Mouse (Mus musculus) small intestine, adult 2 months (tissue): Measurements from ENCODE around the gene Pitpnc1. TPM values are rescaled to one million over a fixed set of nuclear protein-coding genes. Genes with fewer than 3 reads are reported as not detected.

Experiments
- H3K27ac ChIP-seq: fragments of 200-500 bp; 2 replicates; pipeline ENCODE4 v1.5.1; 2012; ENCODE audit warnings: low read depth, low read length, control low read depth, inconsistent platforms; ENCODE audit not compliant: insufficient read depth
- H3K27me3 ChIP-seq: fragments of 200-500 bp; 2 replicates; pipeline ENCODE4 v1.6.1; 2012; ENCODE audit warnings: mild to moderate bottlenecking, moderate library complexity, low read length, inconsistent platforms; ENCODE audit not compliant: control insufficient read depth, insufficient read depth
- H3K36me3 ChIP-seq: fragments of 200-500 bp; 2 replicates; pipeline ENCODE4 v1.6.1; 2012; ENCODE audit warnings: mild to moderate bottlenecking, low read length, control low read depth, inconsistent platforms; ENCODE audit not compliant: control insufficient read depth, insufficient read depth
- H3K4me1 ChIP-seq: fragments of 200-500 bp; 2 replicates; pipeline ENCODE4 v1.6.1; 2012; ENCODE audit warnings: low read length, inconsistent platforms, mixed read lengths; ENCODE audit not compliant: control insufficient read depth, insufficient read depth, insufficient read length
- H3K4me3 ChIP-seq: fragments of 200-500 bp; 2 replicates; pipeline ENCODE4 v1.5.1; 2012; ENCODE audit warnings: low read depth, mild to moderate bottlenecking, control low read depth, inconsistent platforms, low read length, moderate library complexity
- CTCF ChIP-seq: fragments of 200-500 bp; IDR thresholded peaks from 2 replicates; pipeline ENCODE4 v1.5.1; 2012; ENCODE audit warnings: low read depth, mild to moderate bottlenecking, control low read depth, inconsistent platforms, low read length, moderate library complexity, mixed read lengths; ENCODE audit not compliant: insufficient replicate concordance, insufficient read length; ENCODE audit errors: extremely low read depth
- POLR2A ChIP-seq: fragments of 200-500 bp; IDR thresholded peaks from 2 replicates; pipeline ENCODE4 v1.6.1; 2012; ENCODE audit warnings: low read depth, mild to moderate bottlenecking, control low read depth, inconsistent platforms, low read length, moderate library complexity
- WGBS: fragments of 180-500 bp; shearing (Covaris S2); methylation state at CpG from one replicate; pipeline ENCODE4 v1.1.7; 2018; 5-methylcytosine and 5-hydroxymethylcytosine counted together
- polyA plus RNA-seq: library from polyadenylated mRNA; depleted of rRNA; stranded (reverse); fragments of >200 nt; gene quantifications from 2 replicates; pipeline ENCODE4 v1.2.3, GENCODE M21; 2012

Gene Pitpnc1
- polyA plus RNA-seq, 1 experiment = 1.5 TPM

GRCm38 (mm10) chr11:107405606-107406333 is 64.7 kb downstream of the Pitpnc1 start:
- Histone ChIP-seq H3K36me3 (no peaks in the 10 kb centered on the region), H3K4me1 (no peaks in the 10 kb centered on the region), H3K27me3 (no peaks in the 10 kb centered on the region), H3K4me3 (no peak overlapping the region), H3K27ac (no peak overlapping the region)
- 96% methylated on average over 11 of the region's 11 CpGs for WGBS
- TF ChIP-seq POLR2A (no peak), CTCF (no peak)

- H3K27me3 ChIP-seq = no peaks in the 10 kb centered on the region
- no peaks in the 10 kb centered on the region for H3K4me1 ChIP-seq
- no peak overlapping the region for H3K4me3 ChIP-seq
- no peaks in the 10 kb centered on the region for H3K36me3 ChIP-seq
- H3K27ac ChIP-seq = no peak overlapping the region
- 45% methylated on average over 10 of the region's 10 CpGs for WGBS
- TF ChIP-seq CTCF (no peak), POLR2A (no peak)
Observed at GRCm38 (mm10) chr11:107403309-107403708, 67.2 kb downstream of the Pitpnc1 start.

DNA sequence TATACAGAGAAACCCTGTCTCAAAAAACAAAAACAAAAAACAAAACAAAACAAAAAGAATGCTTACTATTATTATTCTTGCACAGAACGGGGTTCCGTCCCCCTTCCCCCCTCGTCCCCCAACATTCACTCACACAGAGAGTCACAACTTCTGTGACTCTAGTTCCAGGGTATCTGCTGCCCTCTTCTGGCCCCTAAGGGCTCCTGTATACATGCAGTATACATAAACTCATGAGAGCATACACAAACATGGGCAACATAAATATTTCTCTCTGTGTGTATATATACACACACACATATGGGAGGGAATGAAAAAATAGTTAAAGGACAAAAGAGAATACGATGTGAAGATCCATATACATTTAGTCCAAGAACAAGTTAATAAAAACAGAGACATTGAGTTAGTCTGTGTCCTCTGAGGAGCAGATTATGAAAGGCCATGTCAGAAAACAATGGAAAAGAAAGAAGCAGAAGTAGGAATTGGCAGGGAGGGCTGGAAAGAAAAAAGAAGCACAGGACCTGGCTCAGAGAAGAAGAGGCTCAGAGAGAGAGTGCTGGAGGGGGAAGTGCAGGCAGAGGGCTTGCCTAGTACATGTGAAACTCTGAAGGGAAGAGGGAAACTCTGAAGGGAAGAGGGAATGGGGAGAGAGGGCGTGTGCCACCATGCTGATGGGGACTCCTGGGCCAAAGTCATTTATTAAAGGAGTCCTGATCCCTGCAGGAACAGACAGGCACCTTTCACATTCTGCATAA is 68.5 kb downstream of the Pitpnc1 start:
- Histone ChIP-seq H3K4me1 (no peaks in the 10 kb centered on the region), H3K36me3 (no peaks in the 10 kb centered on the region), H3K27ac (no peak overlapping the region), H3K4me3 (no peak overlapping the region), H3K27me3 (no peaks in the 10 kb centered on the region)
- WGBS = 93% methylated on average over 5 of the region's 5 CpGs
- TF ChIP-seq POLR2A (no peak), CTCF (no peak)

DNA sequence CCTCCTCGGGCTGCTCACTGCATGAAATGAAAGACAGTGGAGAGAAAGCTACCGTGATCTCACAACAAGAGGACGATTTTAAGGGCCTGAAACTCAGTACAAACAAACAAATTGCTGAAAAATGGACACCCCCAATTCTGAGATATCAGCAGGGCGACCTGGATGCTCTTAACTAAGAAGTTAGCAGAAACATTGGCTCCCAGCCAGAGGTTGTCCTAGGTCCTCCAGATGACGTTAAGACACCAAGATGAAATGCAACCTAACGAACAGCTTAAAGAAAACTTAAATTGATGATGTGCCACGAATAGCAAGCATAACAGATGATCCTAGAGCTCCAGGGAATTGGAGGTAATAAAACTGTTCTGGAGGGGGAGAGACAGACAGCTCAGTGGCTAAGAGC is 69.7 kb downstream of the Pitpnc1 start:
- 76% methylated on average over 7 of the region's 7 CpGs for WGBS
- H3K27me3 ChIP-seq = no peaks in the 10 kb centered on the region
- no peak overlapping the region for H3K4me3 ChIP-seq
- no peak overlapping the region for H3K27ac ChIP-seq
- TF ChIP-seq POLR2A = no peak
- no peak for TF ChIP-seq CTCF
- H3K4me1 ChIP-seq = no peaks in the 10 kb centered on the region
- no peaks in the 10 kb centered on the region for H3K36me3 ChIP-seq

GRCm38 (mm10) chr11:107400005-107400404 is 70.5 kb downstream of the Pitpnc1 start:
- H3K36me3 ChIP-seq = no peaks in the 10 kb centered on the region
- TF ChIP-seq POLR2A (no peak), CTCF (no peak)
- H3K27ac ChIP-seq = no peak overlapping the region
- H3K4me1 ChIP-seq = no peaks in the 10 kb centered on the region
- WGBS = 32% methylated on average over 10 of the region's 10 CpGs
- no peaks in the 10 kb centered on the region for H3K27me3 ChIP-seq
- H3K4me3 ChIP-seq = no peak overlapping the region

- Histone ChIP-seq H3K4me1 (peaks cover 3% of the 10 kb centered on the region; the same call in 1 of the 2 replicates), H3K4me3 (no peak overlapping the region), H3K27me3 (no peaks in the 10 kb centered on the region), H3K36me3 (no peaks in the 10 kb centered on the region), H3K27ac (no peak overlapping the region)
- TF ChIP-seq CTCF (no peak), POLR2A (no peak)
- WGBS = 50% methylated on average over 10 of the region's 10 CpGs
Observed at GRCm38 (mm10) chr11:107397326-107397998, 73.0 kb downstream of the Pitpnc1 start.

- H3K4me3 ChIP-seq = no peak overlapping the region
- peaks cover 3% of the 10 kb centered on the region; the same call in 1 of the 2 replicates for H3K4me1 ChIP-seq
- no peaks in the 10 kb centered on the region for H3K36me3 ChIP-seq
- no peaks in the 10 kb centered on the region for H3K27me3 ChIP-seq
- H3K27ac ChIP-seq = no peak overlapping the region
- 70% methylated on average over 3 of the region's 3 CpGs for WGBS
- TF ChIP-seq POLR2A = no peak
- TF ChIP-seq CTCF = no peak
Observed at GRCm38 (mm10) chr11:107394245-107394644, 76.3 kb downstream of the Pitpnc1 start.
